Mouse (Mus musculus) liver, postnatal 0 days (tissue): ENCODE measurements at regions not wholly inside any gene's neighbourhood (a gene's known extent, or its start where the extent isn't known, plus 50 kb on each side); places are given as distances from the start of the nearest gene placed in this dataset.

Source experiments
- CTCF ChIP-seq: sonication (generic); IDR thresholded peaks from 2 replicates; pipeline ENCODE4 v1.5.1; 2016; ENCODE audit warnings: antibody characterized with exemption, low read depth
- EP300 ChIP-seq: IDR thresholded peaks from 2 replicates; pipeline ENCODE4 v1.6.1; 2016; ENCODE audit warnings: antibody characterized with exemption, low read depth, mild to moderate bottlenecking

DNA sequence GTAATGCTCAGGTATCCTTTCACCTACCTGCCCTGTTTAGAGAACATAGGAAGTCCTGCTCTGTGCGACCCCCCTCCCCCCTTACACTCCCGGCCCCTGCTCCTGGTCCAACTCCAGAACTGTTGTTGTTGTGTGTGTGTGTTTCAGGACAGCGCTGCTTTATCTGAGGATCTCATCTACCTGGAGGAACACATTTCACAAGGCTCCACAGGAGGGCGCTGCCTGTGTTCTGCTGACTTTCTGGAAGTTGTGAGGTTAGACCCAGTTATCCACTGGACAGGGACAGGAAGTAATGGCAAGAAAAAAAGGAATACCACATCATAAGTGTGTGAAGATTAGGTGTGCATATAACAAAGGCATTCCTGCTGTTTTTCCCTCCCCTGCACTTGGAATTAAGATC lies 81.8 kb downstream of the Arrdc4 start:
- TF ChIP-seq CTCF, result peak; percentile 76
- TF ChIP-seq EP300, result no peak
